Mouse (Mus musculus) testis, adult 2 months (tissue): ENCODE measurements around the gene Lce3b. TPM values are rescaled to one million over a fixed set of nuclear protein-coding genes. Genes with fewer than 3 reads are reported as not detected.
A peak's percentile ranks its signal among the peaks of the same experiment; 100 is the strongest.

Experiments
- H3K27ac ChIP-seq: fragments of 200-500 bp; 2 replicates; pipeline ENCODE4 v1.5.1; 2012; ENCODE audit warnings: low read depth, low read length; ENCODE audit not compliant: control insufficient read depth, insufficient read depth
- H3K27me3 ChIP-seq: fragments of 200-500 bp; 2 replicates; pipeline ENCODE4 v1.6.1; 2012; ENCODE audit warnings: mild to moderate bottlenecking, low read length, moderate library complexity; ENCODE audit not compliant: control insufficient read depth, insufficient read depth
- H3K36me3 ChIP-seq: fragments of 200-500 bp; 2 replicates; pipeline ENCODE4 v1.6.1; 2012; ENCODE audit warnings: mild to moderate bottlenecking, low read length; ENCODE audit not compliant: control insufficient read depth, insufficient read depth
- H3K4me1 ChIP-seq: fragments of 200-500 bp; 2 replicates; pipeline ENCODE4 v1.6.1; 2012; ENCODE audit warnings: low read length; ENCODE audit not compliant: control insufficient read depth, insufficient read depth
- H3K4me3 ChIP-seq: fragments of 200-500 bp; 2 replicates; pipeline ENCODE4 v1.5.1; 2012; ENCODE audit warnings: low read depth, mild to moderate bottlenecking, low read length, moderate library complexity, mixed read lengths; ENCODE audit not compliant: control insufficient read depth
- CTCF ChIP-seq: fragments of 200-500 bp; IDR thresholded peaks from 2 replicates; pipeline ENCODE4 v1.5.1; 2012; ENCODE audit warnings: low read depth, mild to moderate bottlenecking, inconsistent platforms, low read length, moderate library complexity; ENCODE audit not compliant: control insufficient read depth, insufficient read depth, insufficient replicate concordance
- POLR2A ChIP-seq: fragments of 200-500 bp; IDR thresholded peaks from 2 replicates; pipeline ENCODE4 v1.6.1; 2012; ENCODE audit warnings: low read depth, mild to moderate bottlenecking, inconsistent platforms, low read length, moderate library complexity; ENCODE audit not compliant: control insufficient read depth
- polyA plus RNA-seq: library from polyadenylated mRNA; depleted of rRNA; stranded (reverse); fragments of >200 nt; gene quantifications from 2 replicates; pipeline ENCODE4 v1.2.3, GENCODE M21; 2012; rRNA removed

The Lce3b gene
- not detected in 2 replicates for polyA plus RNA-seq

DNA sequence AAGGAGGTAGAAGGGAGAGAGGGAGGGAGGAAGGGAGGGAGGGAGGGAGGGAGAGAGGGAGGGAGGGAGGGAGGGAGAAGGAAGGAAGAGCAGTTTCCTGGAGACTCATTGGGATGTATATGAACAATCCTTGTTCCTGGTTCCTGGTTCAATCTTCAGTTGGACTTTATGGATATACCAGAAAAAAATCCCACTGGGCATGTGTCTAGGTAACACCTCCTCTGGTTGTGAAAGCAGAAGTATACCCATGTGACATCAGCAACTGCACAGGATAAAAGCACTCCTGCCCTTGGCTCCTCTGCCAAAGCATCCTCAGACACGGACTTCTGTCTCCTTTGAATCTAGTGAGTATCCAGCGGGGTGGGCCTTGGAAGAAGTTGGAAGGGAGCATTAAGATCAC is at the start of gene Lce3b:
Gene Lce3b (plus strand): TSS at position 301 of the 400 bp plus-strand sequence.
- no peak within 1 kb of the TSS for H3K4me3 ChIP-seq
- no peak within 1 kb of the TSS for H3K27ac ChIP-seq
- no peaks in the 10 kb centered on the region for H3K27me3 ChIP-seq
- H3K4me1 ChIP-seq: no peaks in the 10 kb centered on the region
- no peaks in the 10 kb centered on the region for H3K36me3 ChIP-seq
- TF ChIP-seq POLR2A: no peak
- TF ChIP-seq CTCF: no peak

DNA sequence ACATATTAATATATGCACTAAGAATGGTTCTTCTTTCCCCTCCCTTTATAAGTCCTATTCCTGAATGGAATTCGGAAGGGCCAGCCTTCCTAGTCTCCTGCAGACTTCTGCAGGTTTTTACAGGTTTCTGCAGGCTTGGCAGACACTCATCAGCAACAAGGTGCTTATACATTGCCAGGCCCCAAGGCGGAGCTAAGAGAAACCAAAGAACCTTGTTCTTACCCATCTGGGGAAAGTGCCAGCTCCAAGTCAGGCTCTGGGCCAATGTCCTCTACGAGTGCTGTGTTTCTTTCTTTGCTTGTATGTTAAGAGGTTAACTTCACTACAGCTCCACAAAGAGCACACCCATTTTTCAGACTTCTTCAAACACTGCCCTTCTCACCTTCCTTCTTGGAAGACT is 38.7 kb upstream of the Lce3b start:
- no peaks in the 10 kb centered on the region for H3K4me1 ChIP-seq
- H3K36me3 ChIP-seq: no peaks in the 10 kb centered on the region
- H3K27me3 ChIP-seq: no peaks in the 10 kb centered on the region
- H3K4me3 ChIP-seq: no peak overlapping the region
- H3K27ac ChIP-seq: no peak overlapping the region
- TF ChIP-seq POLR2A: no peak
- TF ChIP-seq CTCF: no peak

DNA sequence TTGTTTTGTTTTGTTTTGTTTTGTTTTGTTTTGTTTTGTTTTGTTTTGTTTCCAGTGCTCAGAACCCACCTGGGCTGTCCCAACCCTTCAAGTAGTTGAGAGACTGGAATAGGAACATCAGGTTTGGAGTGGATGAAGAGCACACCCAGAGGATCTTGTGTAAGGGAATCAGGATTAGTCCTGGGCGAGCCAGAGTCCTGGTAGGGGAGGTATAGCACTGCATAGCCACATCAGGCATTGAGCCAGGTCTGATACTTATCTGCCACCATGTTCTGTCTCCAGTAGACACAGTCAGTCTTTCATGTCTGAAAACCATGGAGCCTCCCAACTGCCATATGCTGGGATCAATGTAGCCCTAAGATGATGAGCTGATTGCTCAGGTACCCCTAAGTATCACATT is 38.3 kb upstream of the Lce3b start:
- Histone ChIP-seq H3K27ac (no peak overlapping the region), H3K36me3 (no peaks in the 10 kb centered on the region), H3K27me3 (no peaks in the 10 kb centered on the region), H3K4me1 (no peaks in the 10 kb centered on the region), H3K4me3 (no peak overlapping the region)
- TF ChIP-seq POLR2A: no peak
- no peak for TF ChIP-seq CTCF

DNA sequence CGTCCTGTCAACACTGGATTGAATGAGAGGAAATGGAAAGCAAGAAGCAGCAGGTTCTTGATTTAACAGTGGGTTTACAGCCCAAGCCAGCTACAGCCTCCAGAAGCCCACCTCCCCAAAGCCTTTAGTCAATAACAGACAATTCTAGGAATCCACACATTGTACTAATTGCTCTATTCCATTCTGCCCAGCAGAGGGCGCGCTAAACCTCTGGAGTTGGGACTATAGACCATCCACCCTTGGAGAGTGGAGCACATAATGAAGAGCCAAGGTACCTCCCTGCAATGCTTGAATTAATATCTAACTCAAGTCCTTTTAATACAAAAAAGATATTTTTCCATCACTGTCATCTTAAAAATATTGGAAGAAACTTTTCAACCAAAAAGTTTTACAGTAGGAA is 29.8 kb upstream of the Lce3b start:
- Histone ChIP-seq H3K27me3 (no peaks in the 10 kb centered on the region), H3K27ac (no peak overlapping the region), H3K36me3 (no peaks in the 10 kb centered on the region), H3K4me1 (no peaks in the 10 kb centered on the region), H3K4me3 (no peak overlapping the region)
- TF ChIP-seq CTCF (peak; percentile 51; the same call in 1 of the 2 replicates), POLR2A (no peak)

DNA sequence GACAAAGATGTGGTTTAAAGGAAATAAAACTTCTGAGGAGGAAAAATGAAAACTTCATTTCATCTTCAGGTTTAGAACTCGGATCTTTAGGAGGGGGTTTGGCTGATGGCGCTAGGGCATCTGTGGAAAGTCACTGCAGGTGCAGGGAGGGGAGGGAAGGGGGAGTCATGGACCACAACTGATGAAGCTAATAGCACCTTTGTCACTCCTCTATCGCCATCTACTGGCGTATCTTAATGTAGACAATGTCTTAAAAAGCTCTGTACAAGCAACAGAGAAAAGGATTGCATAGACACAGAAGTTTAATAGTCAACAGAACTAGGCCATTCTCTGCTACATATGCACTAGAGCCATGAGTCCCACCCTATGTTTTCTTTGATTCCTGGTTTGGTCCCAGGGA is 29.1 kb upstream of the Lce3b start:
- H3K36me3 ChIP-seq: no peaks in the 10 kb centered on the region
- TF ChIP-seq POLR2A: no peak
- TF ChIP-seq CTCF: no peak

DNA sequence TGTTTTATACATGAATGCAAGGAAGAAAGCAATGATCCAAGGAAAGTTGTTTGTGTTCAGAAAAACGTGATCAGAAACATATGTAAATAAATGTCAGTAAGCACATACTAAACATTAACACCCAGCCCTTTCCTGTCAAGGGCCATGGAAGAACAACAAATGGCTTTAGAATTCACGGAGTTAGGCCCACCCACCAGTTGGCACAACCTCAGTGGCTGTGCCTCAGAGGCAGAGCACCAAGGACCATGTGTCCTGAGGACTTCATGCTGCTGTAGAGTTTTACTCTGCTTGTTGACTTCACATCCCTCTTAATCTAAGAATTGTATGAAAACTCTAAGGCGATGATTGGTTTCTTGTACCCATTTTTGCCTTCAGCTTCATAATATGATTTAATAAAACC is 27.6 kb upstream of the Lce3b start:
- TF ChIP-seq CTCF: no peak
- TF ChIP-seq POLR2A: no peak
- Histone ChIP-seq H3K27ac (no peak overlapping the region), H3K36me3 (no peaks in the 10 kb centered on the region), H3K4me3 (no peak overlapping the region), H3K27me3 (no peaks in the 10 kb centered on the region), H3K4me1 (no peaks in the 10 kb centered on the region)

More for the DNA sequence above, 29.1 kb upstream of the Lce3b start:
- no peak overlapping the region for H3K4me3 ChIP-seq
- H3K4me1 ChIP-seq: no peaks in the 10 kb centered on the region
- no peaks in the 10 kb centered on the region for H3K27me3 ChIP-seq
- H3K27ac ChIP-seq: no peak overlapping the region

DNA sequence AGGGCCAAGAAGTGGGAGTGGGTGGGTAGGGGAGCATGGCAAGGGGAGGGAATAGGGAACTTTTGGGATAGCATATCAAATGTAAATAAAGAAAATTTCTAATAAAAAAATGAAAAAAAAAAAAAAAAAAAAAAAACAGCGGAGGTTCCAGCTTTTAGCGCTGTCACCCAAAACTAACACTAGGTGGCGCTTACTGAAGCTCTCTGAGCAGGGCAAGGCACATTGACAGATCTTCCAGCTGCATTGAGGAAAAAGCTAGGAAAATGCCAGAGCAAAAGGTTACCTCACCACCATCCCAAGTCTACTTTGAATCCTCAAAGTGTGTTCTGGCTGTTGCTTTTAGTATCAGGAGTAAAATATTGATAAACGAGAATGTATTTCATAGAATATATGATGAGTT is 25.2 kb upstream of the Lce3b start:
- Histone ChIP-seq H3K27me3 (no peaks in the 10 kb centered on the region), H3K4me1 (no peaks in the 10 kb centered on the region), H3K27ac (no peak overlapping the region), H3K4me3 (no peak overlapping the region), H3K36me3 (no peaks in the 10 kb centered on the region)
- TF ChIP-seq POLR2A: no peak
- no peak for TF ChIP-seq CTCF

DNA sequence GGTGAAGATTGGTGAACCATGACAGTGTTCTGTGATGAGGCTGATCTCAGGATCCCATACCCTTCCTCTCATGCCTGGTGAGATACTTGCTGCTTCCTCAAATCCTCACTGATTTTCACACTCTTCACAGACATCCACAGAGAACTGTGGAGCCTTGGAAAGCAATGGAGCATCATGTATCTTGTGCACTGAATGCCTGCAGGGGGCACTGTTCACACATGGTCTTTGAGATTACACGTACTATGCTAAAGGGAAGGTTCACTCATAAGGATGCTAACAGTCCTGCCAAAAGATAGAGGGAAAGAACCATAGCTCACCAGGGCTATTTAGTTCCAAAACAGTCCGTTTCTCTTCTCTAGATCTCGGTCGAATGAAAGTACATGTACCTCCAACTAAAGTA is 12.4 kb upstream of the Lce3b start:
- no peak for TF ChIP-seq CTCF
- no peak for TF ChIP-seq POLR2A
- no peaks in the 10 kb centered on the region for H3K4me1 ChIP-seq
- H3K27ac ChIP-seq: no peak overlapping the region
- H3K36me3 ChIP-seq: no peaks in the 10 kb centered on the region
- H3K27me3 ChIP-seq: no peaks in the 10 kb centered on the region
- H3K4me3 ChIP-seq: no peak overlapping the region
